Mouse (Mus musculus) frontal cortex, postnatal 25 days (tissue): Measurements from ENCODE around the gene E2f4.

Experiments
- DNase-seq, 2 experiments: peaks; one replicate each; pipeline ENCODE4 v3.0.0; 2022; ENCODE audit warnings: low spot score in 2 of 2

The E2f4 gene

DNA sequence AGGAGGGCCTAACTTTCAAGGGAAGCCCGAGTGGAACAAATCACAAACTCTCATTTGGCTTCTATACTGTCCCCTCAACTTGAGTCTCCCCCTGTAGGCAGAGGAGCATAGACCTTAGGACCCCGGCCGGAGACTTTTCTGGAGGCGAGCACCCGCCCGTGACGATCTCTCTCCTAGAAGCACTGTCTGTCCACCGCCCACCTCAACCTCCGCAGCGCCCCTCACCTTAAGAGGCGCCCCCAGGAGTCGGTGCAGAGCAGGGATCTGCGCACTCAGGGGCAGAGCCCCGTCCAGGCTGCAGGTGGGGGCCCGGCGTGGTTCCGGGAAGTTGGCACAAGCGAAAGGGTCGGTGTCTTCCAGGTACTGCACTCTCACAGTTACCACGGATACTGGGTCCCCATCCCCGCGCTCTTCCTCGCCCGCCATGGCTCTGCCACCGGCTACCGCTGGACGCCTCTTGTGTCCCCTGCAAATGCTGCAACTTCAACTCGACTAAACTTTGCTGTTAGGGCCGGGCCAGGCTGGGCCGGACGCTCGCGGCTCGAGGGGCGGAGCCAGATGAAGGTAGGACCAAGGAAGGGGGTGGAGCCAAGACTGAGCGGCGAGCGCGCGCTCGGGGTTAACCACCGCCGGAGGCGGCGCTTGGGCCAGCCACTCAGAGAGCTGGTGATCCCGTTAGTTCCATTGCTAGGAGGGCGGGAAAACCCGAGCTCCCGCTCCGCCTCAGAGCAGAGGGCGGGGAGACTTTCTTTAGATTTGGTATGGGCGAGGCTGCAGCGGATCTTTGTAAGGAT lies 50.2 kb downstream of the E2f4 start, which contains the start of gene Fhod1:
TSS of gene Fhod1 (minus strand) at position 526 of the 794 bp plus-strand sequence.
- DNase-seq, result peak; percentile 64 to 75

DNA sequence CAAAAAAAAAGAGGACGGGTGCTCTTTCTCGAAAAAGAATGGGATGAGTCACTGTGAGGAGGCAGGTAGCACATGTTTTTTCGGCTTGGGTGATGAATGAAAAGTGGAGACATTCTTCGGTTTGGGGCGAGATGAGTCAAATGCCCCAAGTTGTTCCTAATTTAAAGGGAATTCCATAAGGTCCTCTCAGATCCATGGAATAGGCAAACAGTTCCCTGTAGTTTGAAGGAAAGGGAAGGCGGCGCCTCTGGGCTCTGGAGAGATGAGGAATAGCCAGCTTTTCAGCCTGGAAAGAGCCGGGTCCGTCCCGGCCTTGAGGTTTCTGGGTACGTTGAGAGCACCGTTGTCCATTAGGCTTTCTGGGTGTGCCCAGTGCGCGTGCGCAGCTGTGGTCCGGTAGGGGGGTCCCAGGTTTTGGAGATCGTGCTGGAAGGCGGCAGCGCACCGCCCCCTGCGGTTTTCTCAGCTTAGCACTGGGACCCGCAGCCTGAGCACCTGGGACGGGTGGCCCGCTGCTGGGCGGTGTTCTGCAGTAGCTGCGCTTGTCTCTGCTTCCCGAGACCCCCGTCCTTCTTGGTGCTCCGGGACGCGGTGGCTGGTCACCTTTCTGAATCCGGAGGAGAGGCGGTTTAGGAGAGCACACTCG lies 51.1 kb downstream of the E2f4 start, which contains the start of gene Slc9a5:
TSS of gene Slc9a5 (plus strand) at position 394 of the 646 bp plus-strand sequence.
- peak in 1 of 2 experiments; percentile 39 for DNase-seq

DNA sequence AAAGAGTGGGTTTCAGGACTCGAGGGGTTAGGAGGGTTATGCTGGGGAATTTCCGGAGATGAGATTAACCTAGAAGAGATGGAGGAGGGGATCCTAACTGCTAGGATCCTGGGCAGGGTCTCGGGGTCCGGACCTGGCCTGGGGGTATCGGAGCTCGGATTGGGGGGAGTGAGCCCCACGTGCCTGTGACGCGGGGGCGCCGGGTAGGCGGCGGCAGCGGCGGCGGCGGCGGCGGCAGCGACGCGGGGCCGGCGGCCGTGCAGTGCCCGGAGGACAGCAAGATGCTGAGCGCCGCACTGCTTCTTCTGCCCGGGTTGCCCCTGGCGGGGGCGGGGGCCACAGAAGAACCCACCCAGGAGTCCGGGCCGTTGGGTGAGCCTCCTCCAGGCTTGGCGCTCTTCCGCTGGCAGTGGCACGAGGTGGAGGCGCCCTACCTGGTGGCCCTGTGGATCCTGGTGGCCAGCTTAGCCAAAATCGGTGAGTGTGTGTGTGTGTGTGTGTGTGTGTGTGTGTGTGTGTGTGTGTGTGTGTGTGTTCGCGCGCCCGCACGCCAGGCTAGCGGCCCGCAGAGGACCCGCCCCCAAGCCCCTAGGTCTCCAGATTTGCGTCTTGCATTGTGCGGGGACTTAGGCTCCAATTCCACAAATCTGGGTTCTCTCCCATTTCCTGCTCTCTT lies 51.8 kb downstream of the E2f4 start:
- DNase-seq, result no peak

DNA sequence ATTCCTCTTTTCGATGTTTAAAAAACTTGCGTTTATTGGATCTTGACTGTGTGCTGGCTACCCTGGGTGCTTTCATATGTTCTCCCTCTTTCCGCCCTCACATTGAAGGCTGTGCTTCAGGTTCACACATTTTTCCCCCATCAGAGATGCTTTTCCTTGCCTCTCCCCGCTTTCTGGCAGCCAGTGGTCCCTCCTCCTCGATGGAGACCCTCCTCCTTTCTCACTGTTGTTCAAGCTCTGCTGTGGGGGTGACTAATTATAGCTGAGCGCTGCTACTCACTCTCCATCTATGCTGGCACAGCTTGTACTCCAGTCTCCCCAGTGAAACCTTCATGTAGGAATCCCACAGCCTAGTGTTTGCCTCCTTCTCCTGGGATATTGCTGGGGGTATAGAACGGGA lies 52.7 kb downstream of the E2f4 start:
- DNase-seq, result no peak

DNA sequence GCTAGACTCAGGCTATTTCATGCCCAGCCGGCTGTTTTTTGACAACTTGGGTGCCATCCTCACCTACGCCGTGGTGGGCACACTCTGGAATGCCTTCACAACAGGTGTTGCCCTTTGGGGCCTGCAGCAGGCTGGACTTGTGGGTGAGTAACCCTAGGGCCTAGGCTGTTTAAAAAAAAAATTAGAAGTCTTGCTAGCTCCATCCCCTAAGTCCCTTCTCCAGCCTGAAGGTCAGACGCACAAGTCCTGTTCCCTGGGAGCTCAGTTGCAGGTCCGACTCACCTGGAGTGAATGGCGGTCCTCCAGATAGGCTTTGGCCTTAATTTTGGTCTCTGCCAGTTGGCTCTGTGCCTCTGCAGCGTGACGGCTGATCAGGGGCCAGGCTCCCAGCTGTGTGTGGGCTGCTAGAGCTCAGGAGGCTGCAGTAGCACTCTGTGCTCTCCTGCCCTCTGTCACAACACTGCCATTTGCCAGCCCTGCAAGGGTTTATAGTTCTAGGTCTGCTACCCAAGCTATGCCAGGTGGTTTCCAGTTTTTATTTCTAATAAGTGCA lies 56.2 kb downstream of the E2f4 start:
- DNase-seq, result no peak

DNA sequence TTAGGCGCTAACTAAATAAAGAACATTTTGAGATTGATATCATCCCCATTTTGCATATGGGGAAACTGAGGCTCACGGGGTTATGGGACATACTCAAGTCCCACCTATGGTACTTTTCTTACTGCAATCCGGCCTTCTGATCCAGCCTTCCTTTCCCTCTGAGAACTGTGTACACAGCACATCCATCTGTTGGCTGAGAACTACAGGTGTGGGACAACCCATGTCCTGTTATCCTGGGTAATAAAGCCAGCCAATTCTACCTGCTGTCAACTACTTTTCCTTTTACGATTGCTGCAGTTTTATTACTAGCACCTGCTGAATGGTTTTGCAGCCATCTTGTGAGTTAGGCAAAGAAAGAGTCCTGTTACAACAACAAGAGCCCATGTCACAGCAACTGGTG lies 57.1 kb downstream of the E2f4 start:
- no peak for DNase-seq
